Comparison of ENCODE assay signal across 20 mouse cellular contexts in the genomic region with DNA sequence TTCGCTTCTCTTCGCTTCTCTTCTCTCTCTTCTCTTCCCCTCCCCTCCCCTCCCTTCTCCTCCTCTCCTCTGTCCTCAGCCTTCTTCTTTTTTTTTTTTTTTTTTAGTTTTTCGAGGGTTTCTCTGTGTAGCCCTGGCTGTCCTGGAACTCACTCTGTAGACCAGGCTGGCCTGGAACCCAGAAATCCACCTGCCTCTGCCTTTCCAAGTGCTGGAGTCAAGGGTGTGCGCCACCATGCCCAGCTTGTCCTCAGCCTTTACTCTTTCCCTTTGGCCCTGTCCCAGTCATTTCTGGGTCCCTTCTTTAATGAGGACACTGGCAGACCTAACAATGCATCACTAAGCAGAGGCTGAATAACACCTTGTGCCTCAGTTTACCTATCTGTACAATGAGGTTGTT. TPM values are rescaled to one million over a fixed set of nuclear protein-coding genes. Genes with fewer than 3 reads are reported as not detected.
DNase-seq lines count a peak whose midpoint lies in the region; ATAC-seq lines count a peak whose summit lies in the region.
"Had no signal": no experiment of that assay in that cellular context is flagged by ENCODE, and none has a peak within 500 bp of the region (broad histone marks: within the 10 kb centered on the region; RNA-seq: fewer than 3 reads in every experiment).

A gene (minus strand): TSS at position 101 of the 400 bp plus-strand sequence.

- ATAC-seq in heart, embryonic 11.5 days (replicated peaks; ENCODE audit: insufficient number of reproducible peaks, low FRiP score, low TSS enrichment), result no peak
- ATAC-seq: activated CD4-positive, CD25-positive, alpha-beta regulatory T cell, adult 4 months; CD4-positive, CD25-positive, alpha-beta regulatory T cell, adult 4 months; Patski had no signal

- no peaks in the 10 kb centered on the region for H3K9me3 ChIP-seq in heart, embryonic 11.5 days (replicated peaks; ENCODE audit: control insufficient read depth, low read length)
- H3K9me3 ChIP-seq: G1E had no signal

- DNase-seq in heart, adult 11 months, result peak; percentile 55
- DNase-seq: adrenal gland, adult 2 months; adrenal gland, adult 8-10 months; adrenal gland, postnatal 10 days; adrenal gland, postnatal 14 days; adrenal gland, postnatal 25 days; adrenal gland, postnatal 36 days; B cell, adult 2 months; cerebellum, adult 11 months; cerebellum, adult 11-12 months; cerebellum, adult 18-20 months; cerebellum, adult 2 months had no signal

- H3K4me1 ChIP-seq in heart, embryonic 11.5 days (ENCODE audit: control insufficient read depth, insufficient read depth, low read length), result no peaks in the 10 kb centered on the region

- no peak within 1 kb of the TSS for H3K4me2 ChIP-seq in heart, embryonic 11.5 days

- WGBS in heart, embryonic 11.5 days (ENCODE audit: insufficient replicate concordance), result 68% methylated on average over 4 of the region's 4 CpGs

- no peak within 1 kb of the TSS for H3K9ac ChIP-seq in heart, embryonic 11.5 days (ENCODE audit: low read depth, low read length)

- no peaks in the 10 kb centered on the region for H3K36me3 ChIP-seq in heart, embryonic 11.5 days (ENCODE audit: control insufficient read depth, insufficient read depth, low read length)
- H3K36me3 ChIP-seq: G1E had no signal

- H3K27ac ChIP-seq in heart, embryonic 11.5 days (ENCODE audit: low read depth, low read length), result no peak within 1 kb of the TSS

- H3K27me3 ChIP-seq in heart, embryonic 11.5 days (ENCODE audit: control insufficient read depth, insufficient read depth, low read length), result 0 out of 2 replicates have a peak, but pooled peaks cover 3% of the 10 kb centered on the region
- H3K27me3 ChIP-seq: CH12.LX had no signal

- no peak within 1 kb of the TSS for H3K4me3 ChIP-seq in heart, embryonic 11.5 days (ENCODE audit: low read depth, low read length)

RNA-seq across cellular contexts. Expression of the gene that starts here (rescaled TPM):
- not detected in 2 replicates for polyA plus RNA-seq in heart, embryonic 11.5 days (2014; fragmentation: Nextera tagmentation; extraction: Ambion mirVana)
- polyA plus RNA-seq: activated CD4-positive, CD25-positive, alpha-beta regulatory T cell, adult 4 months; adrenal gland, adult 2 months; brain, embryonic 14.5 days; C2C12; CD4-positive, CD25-positive, alpha-beta regulatory T cell, adult 4 months; cerebellum, adult 2 months; G1E; Patski had no signal
